In genomic region chr11:59662877-59663775, GRCm38 (mm10) we compare ENCODE assay signal across 8 mouse cellular contexts. TPM values are rescaled to one million over a fixed set of nuclear protein-coding genes. Genes with fewer than 3 reads are reported as not detected.
DNase-seq lines count a peak whose midpoint lies in the region; ATAC-seq and TF ChIP-seq lines count a peak whose summit lies in the region.

No protein-coding gene starts in this region.

- peaks cover 23% of the 10 kb centered on the region; the same call in 1 of the 2 replicates for H3K79me2 ChIP-seq in liver, adult 2 months (ENCODE audit: control insufficient read depth, insufficient read depth, low read length)

- H3K36me3 ChIP-seq in hindbrain, embryonic 10.5 days, result no peaks in the 10 kb centered on the region
- H3K36me3 ChIP-seq in liver, adult 2 months (ENCODE audit: control insufficient read depth, insufficient read depth, low read length), result no peaks in the 10 kb centered on the region
- H3K36me3 ChIP-seq in neural tube, embryonic 15.5 days, result no peaks in the 10 kb centered on the region

- H3K4me3 ChIP-seq in hindbrain, embryonic 10.5 days, result peak overlapping the region; percentile 71
- H3K4me3 ChIP-seq in liver, adult 2 months (ENCODE audit: insufficient read depth, low read depth, low read length), result peak overlapping the region; percentile 87
- peak overlapping the region; percentile 66 for H3K4me3 ChIP-seq in neural tube, embryonic 15.5 days (replicated peaks)

- peak overlapping the region; percentile 81 for H3K4me2 ChIP-seq in neural tube, embryonic 15.5 days

- peak overlapping the region; percentile 92 for H3K27ac ChIP-seq in hindbrain, embryonic 10.5 days
- H3K27ac ChIP-seq in liver, adult 2 months (replicated peaks; ENCODE audit: insufficient read depth, low read depth, low read length), result peak overlapping the region; percentile 50
- H3K27ac ChIP-seq in neural tube, embryonic 15.5 days (replicated peaks), result peak overlapping the region; percentile 90

- no peaks in the 10 kb centered on the region for H3K9me3 ChIP-seq in hindbrain, embryonic 10.5 days
- H3K9me3 ChIP-seq in neural tube, embryonic 15.5 days (replicated peaks), result no peaks in the 10 kb centered on the region

- peaks cover 9% of the 10 kb centered on the region for H3K27me3 ChIP-seq in hindbrain, embryonic 10.5 days (ENCODE audit: insufficient read depth, poor library complexity, severe bottlenecking)
- H3K27me3 ChIP-seq in liver, adult 2 months (ENCODE audit: control insufficient read depth, insufficient read depth, low read length), result no peaks in the 10 kb centered on the region
- no peaks in the 10 kb centered on the region for H3K27me3 ChIP-seq in neural tube, embryonic 15.5 days (replicated peaks)

- DNase-seq in heart, adult 11 months, result peak; percentile 92
- no peak for DNase-seq in heart, postnatal 25 days (ENCODE audit: low spot score)
- peak; percentile 24 to 44 for DNase-seq in cerebellum, postnatal 14 days
- peak; percentile 31 for DNase-seq in hindbrain, embryonic 10.5 days (ENCODE audit: low spot score)
- peak; percentile 18 for DNase-seq in liver, adult 2 months (ENCODE audit: extremely low read depth, low read depth, low spot score)
- no peak for DNase-seq in urinary bladder, postnatal 4 days (ENCODE audit: low spot score in 2 of 2)

- H3K9ac ChIP-seq in liver, adult 2 months (ENCODE audit: low read depth, low read length), result peak overlapping the region; percentile 80
- peak overlapping the region; percentile 77 for H3K9ac ChIP-seq in neural tube, embryonic 15.5 days (replicated peaks)

- intact Hi-C loops in heart, postnatal 25 days (cut with DNase I), result loop anchor here (2.0 kb wide), 1 partner anchor 44 kb away; no protein-coding TSS in a partner anchor

- no peak for TF ChIP-seq POLR2A in liver, adult 2 months (IDR thresholded peaks at IDR 0.05; ENCODE audit: extremely low read depth, insufficient read depth, low read length)

- ATAC-seq in CD4-positive, CD25-positive, alpha-beta regulatory T cell, adult 4 months, result peak; percentile 40
- ATAC-seq in neural tube, embryonic 15.5 days (ENCODE audit: low FRiP score), result peak; percentile 37

- no peak for TF ChIP-seq CTCF in liver, adult 2 months (IDR thresholded peaks at IDR 0.05; ENCODE audit: low read depth, low read length)

- peaks cover 40% of the 10 kb centered on the region for H3K4me1 ChIP-seq in hindbrain, embryonic 10.5 days (replicated peaks)
- H3K4me1 ChIP-seq in liver, adult 2 months (ENCODE audit: control insufficient read depth, insufficient read depth, low read length), result peaks cover 25% of the 10 kb centered on the region
- H3K4me1 ChIP-seq in neural tube, embryonic 15.5 days, result peaks cover 55% of the 10 kb centered on the region

- 6% methylated on average over 30 of the region's 30 CpGs for WGBS in hindbrain, embryonic 10.5 days
- WGBS in liver, adult 2 months, result 3% methylated on average over 30 of the region's 30 CpGs
- WGBS in neural tube, embryonic 15.5 days, result 3% methylated on average over 30 of the region's 30 CpGs

RNA-seq across cellular contexts. Expression of gene Mprip, which starts 2.0 kb away (rescaled TPM):
- 100 to 1,000 TPM; 149 to 151 TPM for total RNA-seq in heart, postnatal 25 days (2021)
- 10 to 100 TPM; 21.3 to 29.6 TPM for polyA plus RNA-seq in CD4-positive, CD25-positive, alpha-beta regulatory T cell, adult 4 months (2017; shearing (Covaris generic))
- 28.6 and 32.2 TPM in 2 replicates for polyA plus RNA-seq in hindbrain, embryonic 10.5 days (2016; fragmentation: Nextera tagmentation; extraction: Ambion mirVana)
- 29.0 and 32.6 TPM in 2 replicates for total RNA-seq in liver, adult 2 months (2014; rRNA removed)
- polyA plus RNA-seq in liver, adult 2 months (2012; rRNA removed), result 36.7 and 58.4 TPM in 2 replicates
- polyA plus RNA-seq in neural tube, embryonic 15.5 days (2015; fragmentation: Nextera tagmentation; extraction: Ambion mirVana), result 46.8 and 65.8 TPM in 2 replicates

Comparison
In these comparisons a context has a peak if more than half of its experiments do, and no peak if none do; other contexts are left out.
1. DNase-seq: peak in heart, adult 11 months (single experiment), cerebellum, postnatal 14 days (2 of 2), hindbrain, embryonic 10.5 days (single experiment) and liver, adult 2 months (single experiment); none in heart, postnatal 25 days (single experiment) and urinary bladder, postnatal 4 days (0 of 2).
2. Peak in every context shown above with its lines, with median percentiles within 50 percentile points of each other: H3K27ac ChIP-seq and H3K4me3 ChIP-seq.